Mouse (Mus musculus): Measurements from ENCODE around the gene Pde4d. TPM values are rescaled to one million over a fixed set of nuclear protein-coding genes. Genes with fewer than 3 reads are reported as not detected.
"Not testable (repeated sequence)": the region's sequence is repeated elsewhere in the genome, so short reads cannot be mapped to it uniquely, and the experiment has no call there.

Pde4d gene
- polyA plus RNA-seq, 1 experiment = 15.1 TPM

DNA sequence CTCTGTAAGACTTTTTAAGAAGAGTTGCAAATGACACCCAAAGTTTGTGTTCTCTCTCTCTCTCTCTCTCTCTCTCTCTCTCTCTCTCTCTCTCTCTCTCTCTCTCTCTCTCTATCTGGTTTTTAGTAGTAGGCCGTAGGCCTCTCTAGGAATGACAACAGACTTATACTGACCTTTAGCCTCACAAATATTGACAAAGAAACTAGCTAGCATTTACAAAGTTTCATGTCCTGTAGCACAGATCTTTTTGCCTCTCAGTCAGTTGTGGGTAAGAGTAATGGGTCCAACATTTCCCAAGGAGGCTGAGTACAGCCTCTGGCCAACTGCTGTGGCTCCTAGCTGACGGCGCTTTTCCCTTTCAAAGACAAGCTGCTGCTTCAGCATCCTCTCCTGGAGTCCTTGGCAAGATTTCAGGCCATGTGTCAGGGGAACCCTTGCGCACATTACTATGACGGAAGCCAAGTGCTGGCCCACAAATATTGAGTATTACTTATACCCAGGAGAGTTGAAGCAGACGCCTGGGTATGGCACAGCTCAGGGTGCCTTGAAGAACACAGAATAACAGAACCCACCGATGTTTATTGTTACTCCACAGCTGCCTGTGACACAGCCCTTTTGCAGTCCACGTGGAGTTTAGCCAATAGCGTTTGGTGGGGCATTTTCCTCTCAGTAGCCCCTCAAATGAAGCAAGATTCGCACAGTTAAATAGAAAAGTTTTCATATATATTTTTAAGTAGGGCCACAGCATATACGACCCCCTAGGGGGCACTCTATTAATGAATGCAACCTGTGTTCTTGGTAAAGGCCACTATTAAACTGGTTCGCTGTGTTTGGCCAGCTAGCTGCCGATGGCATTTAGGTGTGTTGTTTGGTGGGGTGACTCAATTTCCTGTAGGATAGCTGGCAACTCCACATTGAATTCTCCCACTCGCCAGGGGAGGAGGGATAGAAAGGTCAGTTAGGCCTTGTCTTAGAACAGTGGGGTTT is 1450.0 kb downstream of the Pde4d start:
- H3K4me3 ChIP-seq (ENCODE audit: insufficient read depth, poor library complexity, severe bottlenecking) = no peak overlapping the region
- H3K79me2 ChIP-seq (ENCODE audit: control insufficient read depth, insufficient read depth) = no peaks in the 10 kb centered on the region
- no peak overlapping the region for H3ac ChIP-seq (ENCODE audit: control insufficient read depth, insufficient read length, low read depth)
- TF ChIP-seq FOSL1 (IDR thresholded peaks at IDR 0.05; ENCODE audit: insufficient read depth, low read length, poor library complexity, severe bottlenecking) = no peak
- TF ChIP-seq CTCF (IDR thresholded peaks at IDR 0.05; ENCODE audit: control insufficient read depth, insufficient read depth, insufficient read length) = no peak
- no peak for TF ChIP-seq MAX (IDR thresholded peaks at IDR 0.05)
- no peak for TF ChIP-seq CEBPB (IDR thresholded peaks at IDR 0.05; ENCODE audit: low read depth)
- TF ChIP-seq MYOG (IDR thresholded peaks at IDR 0.05; ENCODE audit: control insufficient read depth, extremely low read depth, insufficient read length) = no peak
- TF ChIP-seq USF1 (IDR thresholded peaks at IDR 0.05; ENCODE audit: low read depth) = no peak
- TF ChIP-seq MYOD1 (IDR thresholded peaks at IDR 0.05; ENCODE audit: control insufficient read depth, insufficient read length, low read depth) = no peak
- no peaks in the 10 kb centered on the region for H3K79me3 ChIP-seq (ENCODE audit: low read depth)
- no peaks in the 10 kb centered on the region for H3K27me3 ChIP-seq (ENCODE audit: control insufficient read depth, insufficient read depth, insufficient read length)
- no peaks in the 10 kb centered on the region for H3K36me3 ChIP-seq (ENCODE audit: control insufficient read depth, insufficient read depth)

DNA sequence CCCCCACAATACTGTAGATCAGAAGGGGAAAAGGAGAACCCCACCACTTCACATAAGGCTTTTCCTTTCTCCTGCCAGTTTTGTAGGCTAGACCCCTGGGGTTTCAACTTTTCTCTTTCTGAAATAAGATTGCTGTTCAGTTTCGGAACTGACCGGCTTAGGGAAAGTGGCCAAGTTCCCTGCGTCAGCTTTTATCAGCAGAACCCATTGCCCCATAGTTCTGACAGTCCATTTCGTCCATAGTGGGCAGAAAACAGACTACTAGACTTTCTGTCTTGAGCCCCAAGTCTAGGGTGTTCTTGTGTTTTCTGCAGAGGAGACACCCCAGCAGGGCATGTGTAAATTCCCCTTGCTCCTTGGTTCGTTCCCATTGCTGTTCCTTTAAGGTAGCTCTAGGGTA is 1452.1 kb downstream of the Pde4d start:
- H3K79me2 ChIP-seq (ENCODE audit: control insufficient read depth, insufficient read depth) = no peaks in the 10 kb centered on the region
- no peaks in the 10 kb centered on the region for H3K79me3 ChIP-seq (ENCODE audit: low read depth)
- H3ac ChIP-seq (ENCODE audit: control insufficient read depth, insufficient read length, low read depth) = no peak overlapping the region
- TF ChIP-seq MAX (IDR thresholded peaks at IDR 0.05) (no peak), CTCF (IDR thresholded peaks at IDR 0.05; ENCODE audit: control insufficient read depth, insufficient read depth, insufficient read length) (no peak), USF1 (IDR thresholded peaks at IDR 0.05; ENCODE audit: low read depth) (no peak), CEBPB (IDR thresholded peaks at IDR 0.05; ENCODE audit: low read depth) (no peak), FOSL1 (IDR thresholded peaks at IDR 0.05; ENCODE audit: insufficient read depth, low read length, poor library complexity, severe bottlenecking) (no peak), MYOD1 (IDR thresholded peaks at IDR 0.05; ENCODE audit: control insufficient read depth, insufficient read length, low read depth) (no peak), MYOG (IDR thresholded peaks at IDR 0.05; ENCODE audit: control insufficient read depth, extremely low read depth, insufficient read length) (no peak)
- no peaks in the 10 kb centered on the region for H3K36me3 ChIP-seq (ENCODE audit: control insufficient read depth, insufficient read depth)
- H3K4me3 ChIP-seq (ENCODE audit: insufficient read depth, poor library complexity, severe bottlenecking) = no peak overlapping the region
- H3K27me3 ChIP-seq (ENCODE audit: control insufficient read depth, insufficient read depth, insufficient read length) = no peaks in the 10 kb centered on the region

DNA sequence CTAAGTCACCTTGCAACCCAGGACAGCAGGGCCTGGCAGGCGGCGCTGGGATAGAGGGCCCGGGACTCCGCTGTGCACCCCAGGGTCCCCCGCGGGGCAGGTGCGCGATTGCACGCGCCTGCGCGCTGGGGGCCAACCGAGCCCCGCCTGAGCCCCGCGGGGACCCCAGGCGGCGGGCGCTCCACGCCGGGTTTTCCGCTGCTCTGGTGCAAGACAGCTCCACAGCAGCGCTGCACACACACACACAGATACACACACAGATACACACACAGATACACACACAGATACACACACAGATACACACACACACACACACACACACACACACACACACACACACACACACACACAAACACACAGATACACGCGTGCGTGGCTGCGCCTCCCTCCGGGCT is 1452.7 kb downstream of the Pde4d start:
- not testable (repeated sequence) for H3K79me2 ChIP-seq (ENCODE audit: control insufficient read depth, insufficient read depth); H3K36me3 ChIP-seq (ENCODE audit: control insufficient read depth, insufficient read depth); H3K27me3 ChIP-seq (ENCODE audit: control insufficient read depth, insufficient read depth, insufficient read length); H3K79me3 ChIP-seq (ENCODE audit: low read depth)
- H3ac ChIP-seq (ENCODE audit: control insufficient read depth, insufficient read length, low read depth) = peak overlapping the region; percentile 55
- peak overlapping the region; percentile 31 for H3K4me3 ChIP-seq (ENCODE audit: insufficient read depth, poor library complexity, severe bottlenecking)

DNA sequence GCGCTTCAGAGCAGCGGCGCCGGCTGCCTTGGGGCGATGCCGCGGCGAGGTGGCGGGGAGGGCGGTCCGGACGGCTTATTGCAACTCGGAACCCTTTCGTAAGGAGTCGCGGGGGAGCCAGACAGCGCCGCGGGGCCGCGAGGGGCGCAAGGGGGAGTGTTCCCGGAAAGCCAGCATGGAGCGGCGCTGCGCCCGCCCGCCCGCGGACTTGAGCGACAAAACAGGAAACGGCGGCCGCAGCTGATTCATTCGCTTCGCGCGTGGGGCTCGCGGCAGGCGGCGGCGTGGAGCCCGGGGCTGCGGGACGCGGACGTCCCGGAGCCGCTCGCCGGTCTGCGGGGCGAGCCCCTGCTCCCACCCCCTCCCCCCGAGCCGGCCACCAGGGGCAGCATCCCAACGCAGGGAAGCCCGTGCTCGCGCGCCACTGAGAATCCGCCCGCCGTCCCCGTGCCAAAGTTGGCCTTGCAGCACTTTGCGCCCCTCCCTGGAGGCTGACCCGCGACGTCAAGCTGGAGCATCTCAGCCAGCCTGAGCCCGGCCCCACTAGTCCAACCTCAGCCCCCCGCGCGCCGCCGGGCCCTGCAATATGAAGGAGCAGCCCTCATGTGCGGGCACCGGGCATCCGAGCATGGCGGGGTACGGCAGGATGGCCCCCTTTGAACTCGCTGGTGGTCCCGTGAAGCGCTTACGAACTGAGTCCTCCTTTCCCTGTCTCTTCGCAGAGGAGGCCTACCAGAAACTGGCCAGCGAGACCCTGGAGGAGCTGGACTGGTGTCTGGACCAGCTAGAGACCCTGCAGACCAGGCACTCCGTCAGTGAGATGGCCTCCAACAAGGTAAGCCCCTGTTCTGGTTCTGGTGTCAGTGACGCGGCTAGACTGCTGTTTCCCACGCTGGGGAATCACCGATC is 1453.4 kb downstream of the Pde4d start:
- no peaks in the 10 kb centered on the region for H3K27me3 ChIP-seq (ENCODE audit: control insufficient read depth, insufficient read depth, insufficient read length)
- H3ac ChIP-seq (ENCODE audit: control insufficient read depth, insufficient read length, low read depth) = peak overlapping the region; percentile 55
- no peaks in the 10 kb centered on the region for H3K36me3 ChIP-seq (ENCODE audit: control insufficient read depth, insufficient read depth)
- H3K79me3 ChIP-seq (ENCODE audit: low read depth) = no peaks in the 10 kb centered on the region
- TF ChIP-seq MAX (IDR thresholded peaks at IDR 0.05) = no peak
- TF ChIP-seq USF1 (IDR thresholded peaks at IDR 0.05; ENCODE audit: low read depth) = no peak
- peak; percentile 71 for TF ChIP-seq CTCF (IDR thresholded peaks at IDR 0.05; ENCODE audit: control insufficient read depth, insufficient read depth, insufficient read length)
- TF ChIP-seq FOSL1 (IDR thresholded peaks at IDR 0.05; ENCODE audit: insufficient read depth, low read length, poor library complexity, severe bottlenecking) = no peak
- no peaks in the 10 kb centered on the region for H3K79me2 ChIP-seq (ENCODE audit: control insufficient read depth, insufficient read depth)
- peak overlapping the region; percentile 31 for H3K4me3 ChIP-seq (ENCODE audit: insufficient read depth, poor library complexity, severe bottlenecking)

DNA sequence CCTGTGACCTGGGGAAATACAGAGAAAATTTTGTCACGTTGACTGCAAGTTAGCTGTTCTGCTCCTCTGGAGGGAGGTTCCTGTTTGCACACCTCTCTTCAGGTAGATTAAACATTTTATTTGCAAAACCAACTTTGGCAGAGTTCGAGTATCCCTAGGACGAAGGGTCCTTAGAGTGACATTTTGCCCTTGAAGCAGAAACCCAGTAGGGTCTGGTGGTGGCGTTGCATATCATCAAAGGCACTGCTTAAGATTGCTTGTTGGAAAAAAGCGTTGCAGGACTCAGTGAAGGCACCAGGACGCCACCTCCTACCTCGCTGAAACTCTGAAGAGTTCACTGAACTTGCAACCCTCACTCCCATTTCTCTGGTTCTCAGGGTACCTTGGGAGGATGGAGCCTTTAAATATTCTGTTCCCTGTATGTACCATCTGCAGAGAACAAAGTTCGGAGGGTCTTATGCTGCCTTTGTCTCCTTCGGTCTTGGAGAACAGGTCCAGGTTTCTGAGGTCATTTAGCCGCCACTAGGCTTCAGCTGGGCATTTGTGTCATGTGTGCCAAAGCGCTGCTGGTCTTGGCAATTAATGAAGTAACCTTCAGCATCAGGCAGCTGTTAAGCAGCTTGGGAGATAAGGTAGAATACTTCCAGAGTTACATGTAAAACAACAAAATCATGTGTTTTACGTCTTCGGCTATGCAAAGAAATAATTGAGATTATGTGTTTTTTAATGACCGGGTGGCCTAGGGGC is 1454.2 kb downstream of the Pde4d start:
- Histone ChIP-seq H3K27me3 (ENCODE audit: control insufficient read depth, insufficient read depth, insufficient read length) (no peaks in the 10 kb centered on the region), H3ac (ENCODE audit: control insufficient read depth, insufficient read length, low read depth) (no peak overlapping the region), H3K36me3 (ENCODE audit: control insufficient read depth, insufficient read depth) (no peaks in the 10 kb centered on the region), H3K79me2 (ENCODE audit: control insufficient read depth, insufficient read depth) (no peaks in the 10 kb centered on the region), H3K4me3 (ENCODE audit: insufficient read depth, poor library complexity, severe bottlenecking) (no peak overlapping the region), H3K79me3 (ENCODE audit: low read depth) (no peaks in the 10 kb centered on the region)
- TF ChIP-seq USF1 (IDR thresholded peaks at IDR 0.05; ENCODE audit: low read depth) (no peak), MYOD1 (IDR thresholded peaks at IDR 0.05; ENCODE audit: control insufficient read depth, insufficient read length, low read depth) (no peak), MYOG (IDR thresholded peaks at IDR 0.05; ENCODE audit: control insufficient read depth, extremely low read depth, insufficient read length) (no peak), FOSL1 (IDR thresholded peaks at IDR 0.05; ENCODE audit: insufficient read depth, low read length, poor library complexity, severe bottlenecking) (no peak), CEBPB (IDR thresholded peaks at IDR 0.05; ENCODE audit: low read depth) (no peak)
